Mouse (Mus musculus): ENCODE measurements around the gene Tunar. TPM values are rescaled to one million over a fixed set of nuclear protein-coding genes. Genes with fewer than 3 reads are reported as not detected.

The Tunar gene
- total and polyA plus RNA-seq, 3 experiments = 0.11 TPM; not detected in 2

GRCm38 (mm10) chr12:105344460-105344859 lies 10.8 kb downstream of the Tunar start:
- ATAC-seq (ENCODE audit: extremely low read depth, insufficient number of reproducible peaks, low FRiP score, poor library complexity, severe bottlenecking) (no peak), DNase-seq (ENCODE audit: low spot score) (no peak)
- H3K36me3 ChIP-seq (replicated peaks) = no peaks in the 10 kb centered on the region
- TF ChIP-seq POLR2AphosphoS5 (IDR thresholded peaks at IDR 0.05; ENCODE audit: insufficient replicate concordance, low read depth, low read length) (no peak), TAL1 (conservative IDR thresholded peaks at IDR 0.05; ENCODE audit: low read depth, low read length) (no peak)
- H3K4me1 ChIP-seq (ENCODE audit: insufficient read depth, low read depth, low read length) = no peaks in the 10 kb centered on the region
- no peak overlapping the region for H3K4me3 ChIP-seq (ENCODE audit: low read depth, low read length)
- H3K27me3 ChIP-seq (ENCODE audit: insufficient read depth, low read length) = peaks cover 2% of the 10 kb centered on the region; the same call in 1 of the 2 replicates
- H3K9me3 ChIP-seq (replicated peaks) = peaks cover 89% of the 10 kb centered on the region

GRCm38 (mm10) chr12:105346861-105347260 lies 13.2 kb downstream of the Tunar start:
- H3K9me3 ChIP-seq (replicated peaks) = peaks cover 89% of the 10 kb centered on the region
- no peak for TF ChIP-seq GATA1 (IDR thresholded peaks at IDR 0.05; ENCODE audit: borderline replicate concordance, low read length)
- TF ChIP-seq CTCF (IDR thresholded peaks at IDR 0.05; ENCODE audit: low read depth, low read length) = no peak
- TF ChIP-seq TAL1 (conservative IDR thresholded peaks at IDR 0.05; ENCODE audit: low read depth, low read length) = no peak
- TF ChIP-seq POLR2AphosphoS5 (IDR thresholded peaks at IDR 0.05; ENCODE audit: insufficient replicate concordance, low read depth, low read length) = no peak
- no peak for TF ChIP-seq GATA2 (IDR thresholded peaks at IDR 0.05; ENCODE audit: borderline replicate concordance, low read depth, low read length)
- DNase-seq (ENCODE audit: low spot score) = no peak
- peaks cover 2% of the 10 kb centered on the region; the same call in 1 of the 2 replicates for H3K27me3 ChIP-seq (ENCODE audit: insufficient read depth, low read length)
- H3K4me1 ChIP-seq (ENCODE audit: insufficient read depth, low read depth, low read length) = no peaks in the 10 kb centered on the region
- no peak for ATAC-seq (ENCODE audit: extremely low read depth, insufficient number of reproducible peaks, low FRiP score, poor library complexity, severe bottlenecking)
- no peaks in the 10 kb centered on the region for H3K36me3 ChIP-seq (replicated peaks)
- H3K4me3 ChIP-seq (ENCODE audit: low read depth, low read length) = no peak overlapping the region

GRCm38 (mm10) chr12:105347261-105347660 lies 13.6 kb downstream of the Tunar start:
- Histone ChIP-seq H3K9me3 (replicated peaks) (peaks cover 89% of the 10 kb centered on the region), H3K36me3 (replicated peaks) (no peaks in the 10 kb centered on the region), H3K4me3 (ENCODE audit: low read depth, low read length) (no peak overlapping the region), H3K27me3 (ENCODE audit: insufficient read depth, low read length) (peaks cover 2% of the 10 kb centered on the region; the same call in 1 of the 2 replicates), H3K4me1 (ENCODE audit: insufficient read depth, low read depth, low read length) (no peaks in the 10 kb centered on the region)
- ATAC-seq (ENCODE audit: extremely low read depth, insufficient number of reproducible peaks, low FRiP score, poor library complexity, severe bottlenecking) (no peak), DNase-seq (ENCODE audit: low spot score) (no peak)
- TF ChIP-seq GATA2 (IDR thresholded peaks at IDR 0.05; ENCODE audit: borderline replicate concordance, low read depth, low read length) = no peak
- no peak for TF ChIP-seq GATA1 (IDR thresholded peaks at IDR 0.05; ENCODE audit: borderline replicate concordance, low read length)
- TF ChIP-seq POLR2AphosphoS5 (IDR thresholded peaks at IDR 0.05; ENCODE audit: insufficient replicate concordance, low read depth, low read length) = no peak
- no peak for TF ChIP-seq TAL1 (conservative IDR thresholded peaks at IDR 0.05; ENCODE audit: low read depth, low read length)
- TF ChIP-seq CTCF (IDR thresholded peaks at IDR 0.05; ENCODE audit: low read depth, low read length) = no peak

GRCm38 (mm10) chr12:105354266-105354665 lies 20.6 kb downstream of the Tunar start:
- Histone ChIP-seq H3K36me3 (replicated peaks) (no peaks in the 10 kb centered on the region), H3K9me3 (replicated peaks) (peaks cover 91% of the 10 kb centered on the region), H3K4me1 (ENCODE audit: insufficient read depth, low read depth, low read length) (no peaks in the 10 kb centered on the region), H3K4me3 (ENCODE audit: low read depth, low read length) (no peak overlapping the region; the same call in 1 of the 2 replicates), H3K27me3 (ENCODE audit: insufficient read depth, low read length) (no peaks in the 10 kb centered on the region)
- no peak for ATAC-seq (ENCODE audit: extremely low read depth, insufficient number of reproducible peaks, low FRiP score, poor library complexity, severe bottlenecking)
- DNase-seq (ENCODE audit: low spot score) = no peak
- no peak for TF ChIP-seq GATA1 (IDR thresholded peaks at IDR 0.05; ENCODE audit: borderline replicate concordance, low read length)
- TF ChIP-seq CTCF (IDR thresholded peaks at IDR 0.05; ENCODE audit: low read depth, low read length) = no peak
- no peak for TF ChIP-seq TAL1 (conservative IDR thresholded peaks at IDR 0.05; ENCODE audit: low read depth, low read length)
- no peak for TF ChIP-seq POLR2AphosphoS5 (IDR thresholded peaks at IDR 0.05; ENCODE audit: insufficient replicate concordance, low read depth, low read length)
- TF ChIP-seq GATA2 (IDR thresholded peaks at IDR 0.05; ENCODE audit: borderline replicate concordance, low read depth, low read length) = no peak

- ATAC-seq (ENCODE audit: extremely low read depth, insufficient number of reproducible peaks, low FRiP score, poor library complexity, severe bottlenecking) (no peak), DNase-seq (ENCODE audit: low spot score) (no peak)
- no peak for TF ChIP-seq GATA2 (IDR thresholded peaks at IDR 0.05; ENCODE audit: borderline replicate concordance, low read depth, low read length)
- TF ChIP-seq GATA1 (IDR thresholded peaks at IDR 0.05; ENCODE audit: borderline replicate concordance, low read length) = no peak
- no peak for TF ChIP-seq TAL1 (conservative IDR thresholded peaks at IDR 0.05; ENCODE audit: low read depth, low read length)
- no peak for TF ChIP-seq CTCF (IDR thresholded peaks at IDR 0.05; ENCODE audit: low read depth, low read length)
- TF ChIP-seq POLR2AphosphoS5 (IDR thresholded peaks at IDR 0.05; ENCODE audit: insufficient replicate concordance, low read depth, low read length) = no peak
- no peaks in the 10 kb centered on the region for H3K4me1 ChIP-seq (ENCODE audit: insufficient read depth, low read depth, low read length)
- H3K27me3 ChIP-seq (ENCODE audit: insufficient read depth, low read length) = no peaks in the 10 kb centered on the region
- H3K4me3 ChIP-seq (ENCODE audit: low read depth, low read length) = no peak overlapping the region
- H3K36me3 ChIP-seq (replicated peaks) = no peaks in the 10 kb centered on the region
- peaks cover 89% of the 10 kb centered on the region for H3K9me3 ChIP-seq (replicated peaks)
Observed at GRCm38 (mm10) chr12:105354772-105355171, 21.1 kb downstream of the Tunar start.

GRCm38 (mm10) chr12:105356781-105357180 lies 23.1 kb downstream of the Tunar start:
- ATAC-seq (ENCODE audit: extremely low read depth, insufficient number of reproducible peaks, low FRiP score, poor library complexity, severe bottlenecking) = no peak
- Histone ChIP-seq H3K36me3 (replicated peaks) (no peaks in the 10 kb centered on the region), H3K4me1 (ENCODE audit: insufficient read depth, low read depth, low read length) (no peaks in the 10 kb centered on the region), H3K27me3 (ENCODE audit: insufficient read depth, low read length) (no peaks in the 10 kb centered on the region), H3K4me3 (ENCODE audit: low read depth, low read length) (no peak overlapping the region), H3K9me3 (replicated peaks) (peaks cover 84% of the 10 kb centered on the region)
- TF ChIP-seq CTCF (IDR thresholded peaks at IDR 0.05; ENCODE audit: low read depth, low read length) (no peak), TAL1 (conservative IDR thresholded peaks at IDR 0.05; ENCODE audit: low read depth, low read length) (no peak), POLR2AphosphoS5 (IDR thresholded peaks at IDR 0.05; ENCODE audit: insufficient replicate concordance, low read depth, low read length) (no peak), GATA2 (IDR thresholded peaks at IDR 0.05; ENCODE audit: borderline replicate concordance, low read depth, low read length) (no peak), GATA1 (IDR thresholded peaks at IDR 0.05; ENCODE audit: borderline replicate concordance, low read length) (no peak)
- DNase-seq (ENCODE audit: low spot score) = no peak

All from G1E (cell line).